Mouse (Mus musculus): ENCODE measurements around the gene Mrpl30.

Gene Mrpl30

GRCm38 (mm10) chr1:37890025-37890652 lies at the start of gene Mrpl30, which contains the start of gene Mitd1:
TSS of gene Mrpl30 (plus strand) at chr1:37890477.
TSS of gene Mitd1 (minus strand) at chr1:37890411.
- peak; percentile 90 for DNase-seq

- no peak for DNase-seq
Measured at GRCm38 (mm10) chr1:37846878-37847277, 43.4 kb upstream of the Mrpl30 start.

GRCm38 (mm10) chr1:37850696-37851095 lies 39.6 kb upstream of the Mrpl30 start:
- DNase-seq = no peak

DNA sequence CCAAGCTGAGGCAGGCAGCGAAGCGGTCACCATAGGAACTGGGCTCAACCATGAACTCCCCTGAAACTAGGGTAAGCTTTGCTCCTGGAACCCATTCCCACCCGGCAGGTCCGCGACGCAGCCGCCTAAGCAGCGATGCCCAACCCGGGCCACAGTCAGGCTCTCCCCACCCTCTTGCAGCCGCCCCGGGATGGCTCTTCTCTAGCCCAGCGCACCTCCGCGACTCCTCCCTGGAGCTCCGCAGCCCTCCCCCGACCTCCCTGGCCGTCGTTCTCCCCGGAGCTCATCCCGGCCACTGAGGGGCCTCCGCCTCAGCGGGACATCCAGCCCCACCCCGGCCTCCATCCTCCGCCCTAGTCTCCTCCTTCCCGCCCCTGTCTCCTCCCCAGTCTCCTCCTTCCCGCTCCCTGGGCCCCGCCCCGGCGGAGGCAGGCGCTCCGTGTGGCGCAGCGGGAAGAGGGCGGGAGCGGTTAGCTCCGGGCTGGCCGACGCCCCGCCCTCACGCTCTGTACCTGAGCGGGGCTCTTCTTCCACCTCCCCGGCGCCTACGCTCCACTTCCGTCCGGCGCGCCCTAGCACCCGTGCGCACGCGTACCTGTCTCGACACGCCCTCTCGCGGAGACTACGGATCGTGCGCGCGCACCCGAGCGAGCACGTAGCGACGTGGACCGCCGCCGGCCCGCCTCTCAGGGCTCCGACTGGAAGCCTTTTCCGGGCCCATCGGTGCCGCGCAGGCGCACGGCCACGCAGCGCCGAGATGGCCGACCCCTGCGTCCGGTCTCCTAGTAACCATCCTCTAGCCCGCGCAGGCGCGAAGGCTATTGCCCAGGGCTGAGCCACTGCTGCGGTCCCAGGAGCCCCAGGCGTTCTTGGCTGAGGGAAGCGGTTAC lies 25.5 kb upstream of the Mrpl30 start:
- peak; percentile 99 for DNase-seq

- DNase-seq = no peak
Measured at GRCm38 (mm10) chr1:37865401-37866215, 24.7 kb upstream of the Mrpl30 start.

DNA sequence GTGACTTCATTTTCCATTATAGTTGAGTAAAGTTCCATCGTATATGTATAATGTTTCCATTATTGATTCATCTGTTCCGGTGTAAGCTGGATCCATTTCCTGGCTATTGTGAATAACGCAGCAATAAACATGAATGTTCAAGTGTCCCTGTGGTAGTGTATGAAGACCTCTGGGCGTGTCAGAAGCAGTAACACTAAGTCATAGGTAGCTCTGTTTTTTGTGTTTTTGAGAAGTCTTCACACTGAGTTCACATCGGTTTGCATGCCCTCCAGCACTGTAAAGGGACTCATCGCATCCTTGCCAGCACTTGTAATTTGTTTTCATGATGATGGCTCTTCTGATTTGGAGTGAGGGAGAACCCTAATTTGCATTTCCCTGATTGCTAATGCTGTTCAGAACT lies 24.0 kb upstream of the Mrpl30 start, which contains the start of gene Tsga10:
Tsga10 (minus strand) TSS at position 144 of the 400 bp plus-strand sequence.
- DNase-seq = no peak

DNA sequence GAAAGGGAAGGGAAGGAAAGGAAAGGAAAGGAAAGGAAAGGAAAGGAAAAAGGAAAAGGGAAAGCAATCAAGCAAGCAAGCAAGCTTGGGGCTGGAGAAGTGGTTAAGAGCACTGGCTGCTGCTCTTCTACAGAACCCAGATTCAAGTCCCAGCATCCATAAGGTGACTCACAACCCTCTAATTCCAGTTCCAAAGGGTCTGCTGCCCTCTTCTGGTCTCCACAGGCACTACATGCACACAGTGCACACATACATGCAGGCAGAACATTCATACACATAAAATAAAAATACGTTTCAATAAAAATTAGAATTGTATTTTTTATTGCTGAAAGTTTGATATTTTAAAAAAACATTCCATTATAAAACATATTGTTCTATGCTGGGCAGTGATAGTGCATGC lies 23.2 kb upstream of the Mrpl30 start:
- DNase-seq = peak; percentile 58

DNA sequence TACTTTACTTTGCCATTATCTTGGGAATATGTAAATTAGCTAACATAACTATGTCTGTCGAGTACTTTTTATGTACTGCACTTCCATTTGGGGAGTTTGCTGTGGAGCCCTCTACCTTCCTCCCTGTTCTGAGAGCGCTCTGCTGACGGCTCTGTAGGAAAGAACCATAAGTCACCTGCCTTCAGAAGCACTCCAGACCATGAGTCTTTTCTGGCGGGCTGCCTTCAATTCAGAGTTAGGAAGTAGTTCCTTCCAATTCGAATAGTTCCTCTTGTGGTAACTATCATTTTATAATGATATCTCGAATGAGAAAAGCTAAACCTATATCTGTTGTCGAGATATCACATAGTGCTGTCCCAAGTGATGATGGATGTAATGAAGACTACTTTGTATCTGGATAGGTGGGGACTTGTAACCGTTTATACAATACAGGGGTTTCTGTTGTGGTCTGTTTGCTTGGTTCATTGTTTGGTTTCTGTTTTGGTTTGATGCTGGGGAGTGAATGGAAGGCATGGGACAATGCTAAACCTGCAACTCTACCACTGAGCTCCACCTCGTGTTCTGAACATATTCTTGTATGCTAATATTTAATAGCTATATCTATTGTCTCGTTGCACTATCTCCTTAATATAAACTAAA lies 22.5 kb upstream of the Mrpl30 start:
- no peak for DNase-seq

- no peak for DNase-seq
Measured at GRCm38 (mm10) chr1:37868640-37869039, 21.6 kb upstream of the Mrpl30 start.

DNA sequence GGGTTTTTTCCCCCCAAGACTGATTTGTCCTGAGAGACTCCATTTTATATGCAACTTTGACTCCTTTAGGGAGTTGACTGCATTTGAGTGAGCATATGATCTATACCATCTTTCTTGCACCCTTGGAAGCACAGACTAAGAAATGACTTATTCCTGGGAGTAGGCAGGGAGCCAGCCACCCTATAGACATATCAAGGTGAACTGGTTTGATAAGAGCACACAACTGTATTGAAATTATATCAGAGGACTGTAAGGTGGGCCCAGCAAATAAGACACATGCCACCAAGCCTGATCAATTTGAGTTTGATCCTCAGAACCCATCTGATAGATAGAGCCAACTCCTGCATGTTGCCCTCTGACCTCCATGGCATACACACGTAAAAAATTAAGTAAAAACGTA lies 20.9 kb upstream of the Mrpl30 start:
- no peak for DNase-seq

DNA sequence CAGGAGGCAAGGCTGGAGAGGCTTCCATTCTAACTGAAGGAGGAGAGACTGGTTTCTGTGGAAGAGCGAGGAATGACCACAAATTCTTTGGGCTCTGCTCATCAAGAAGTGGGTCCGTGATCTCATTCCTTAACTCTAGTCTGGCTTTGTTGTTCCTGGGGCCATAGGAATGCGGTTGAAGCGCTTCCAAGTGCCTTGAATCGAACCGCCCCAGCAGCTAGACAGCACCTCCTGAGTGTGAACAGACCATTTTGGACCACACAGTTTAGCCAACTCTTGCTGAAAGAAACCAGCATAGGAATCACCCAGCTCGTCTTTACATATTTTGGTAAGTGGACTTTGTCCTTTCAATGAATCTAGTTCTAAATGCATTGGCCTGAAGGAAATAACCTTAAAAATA lies 18.6 kb upstream of the Mrpl30 start, which contains the start of gene Lipt1:
Lipt1 (plus strand) TSS at position 35 of the 400 bp plus-strand sequence.
- DNase-seq = no peak

DNA sequence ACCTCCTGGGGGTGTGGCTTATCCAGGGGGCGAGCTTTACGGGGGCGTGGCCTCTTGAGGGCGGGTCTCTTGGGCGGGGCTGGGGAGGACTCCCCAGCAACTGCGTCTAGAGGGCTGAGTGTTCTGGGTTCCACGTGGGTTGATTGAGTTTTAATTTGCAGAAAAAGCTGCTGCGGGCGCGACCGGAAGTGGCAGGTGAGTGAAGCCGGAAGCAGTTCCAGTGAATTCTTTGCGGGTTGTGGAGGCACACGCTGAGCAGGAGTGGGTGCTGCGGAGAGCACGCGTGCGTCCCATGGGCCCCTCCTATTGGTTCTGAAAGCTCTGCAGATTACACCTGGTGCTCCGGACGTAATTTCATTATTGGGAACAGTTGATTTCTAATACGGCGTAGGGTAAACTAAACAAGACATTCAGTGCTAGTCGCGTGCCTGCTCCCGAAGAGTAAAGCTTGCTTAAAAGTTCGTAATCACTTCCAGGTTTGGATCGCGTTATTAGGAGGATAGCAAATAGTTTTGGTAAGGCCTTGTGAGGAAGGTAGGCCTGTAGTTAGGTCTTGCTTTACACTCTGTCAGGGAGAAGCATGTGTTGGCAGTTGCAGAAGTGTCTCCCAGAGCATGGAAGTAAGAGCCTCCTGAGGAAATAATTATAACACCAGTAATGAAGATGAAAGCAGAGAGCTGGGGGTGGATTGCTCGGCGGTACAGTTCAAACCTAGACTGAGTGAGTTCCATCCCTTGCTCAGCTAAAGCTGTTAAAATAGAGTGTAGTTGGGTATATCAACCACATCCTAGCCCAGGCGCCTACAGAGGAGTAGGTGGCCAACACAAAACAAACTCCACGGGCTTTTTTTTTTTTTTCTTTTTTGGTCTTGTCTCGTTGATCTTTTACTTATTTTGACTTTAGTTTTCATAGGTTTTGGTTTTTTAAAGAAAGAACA lies 17.9 kb upstream of the Mrpl30 start:
- DNase-seq = peak; percentile 81

DNA sequence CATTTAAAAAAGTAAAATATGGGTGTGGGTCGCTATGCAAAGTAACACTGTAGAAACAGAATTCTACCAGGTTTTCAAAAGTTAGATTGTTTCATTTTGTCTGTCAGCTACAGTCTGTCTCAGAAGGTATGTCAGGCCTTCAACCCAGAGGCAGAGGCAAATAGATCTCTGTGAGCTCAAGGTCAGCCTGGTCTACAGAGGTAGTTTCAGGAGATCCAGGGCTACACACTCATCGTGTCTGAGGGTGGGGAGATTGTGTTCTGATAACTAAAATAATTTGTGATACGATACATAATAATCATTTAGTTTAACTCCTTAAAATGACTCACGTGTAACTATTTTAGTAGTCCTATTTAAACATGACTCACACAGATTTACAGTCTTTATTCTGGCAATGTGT lies 17.1 kb upstream of the Mrpl30 start:
- DNase-seq = no peak

- DNase-seq = no peak
Measured at GRCm38 (mm10) chr1:37877736-37878460, 12.4 kb upstream of the Mrpl30 start.

- no peak for DNase-seq
Measured at GRCm38 (mm10) chr1:37883411-37883810, 6.9 kb upstream of the Mrpl30 start.

GRCm38 (mm10) chr1:37884451-37884850 lies 5.8 kb upstream of the Mrpl30 start:
- DNase-seq = no peak

DNA sequence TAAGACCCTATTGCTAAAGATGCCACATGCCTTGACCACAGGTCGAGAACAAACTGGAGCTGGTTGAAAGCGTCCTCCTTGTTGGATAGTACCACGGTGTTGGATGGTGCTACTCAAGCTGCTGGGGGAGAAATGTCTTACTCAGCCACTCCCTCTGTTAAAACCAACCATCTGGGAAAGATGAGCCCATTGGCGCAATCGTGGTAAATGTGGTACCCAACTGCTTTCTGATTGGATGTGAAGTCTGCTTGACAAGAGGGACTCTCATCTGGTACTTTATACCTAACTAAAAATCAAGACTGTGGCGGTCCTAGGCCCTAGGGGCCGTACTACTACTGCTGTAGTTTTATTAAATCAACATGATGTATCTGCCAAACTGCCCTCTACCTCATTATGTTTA lies 1.1 kb upstream of the Mrpl30 start:
- DNase-seq = no peak

GRCm38 (mm10) chr1:37891400-37891799 lies 1.1 kb downstream of the Mrpl30 start:
- DNase-seq = no peak

DNA sequence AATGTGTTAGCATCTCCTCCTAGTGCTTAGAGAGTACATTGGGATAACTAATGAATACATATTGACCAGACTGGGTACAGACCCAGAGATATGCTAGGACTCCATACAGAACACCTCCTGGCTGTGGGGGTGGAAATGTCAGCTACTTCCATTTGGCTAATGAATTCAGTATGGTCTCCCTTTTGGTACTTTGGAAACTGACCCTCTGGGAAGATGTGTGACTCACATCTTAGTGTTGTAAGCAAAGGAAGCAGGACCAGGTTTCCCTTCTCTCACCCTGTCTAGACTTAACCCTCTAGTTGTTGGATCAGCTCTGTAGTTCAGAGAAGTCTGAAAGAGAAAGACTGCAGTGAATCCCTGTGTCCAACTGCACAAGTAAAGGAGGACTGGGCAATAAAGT lies 4.3 kb downstream of the Mrpl30 start:
- DNase-seq = no peak

DNA sequence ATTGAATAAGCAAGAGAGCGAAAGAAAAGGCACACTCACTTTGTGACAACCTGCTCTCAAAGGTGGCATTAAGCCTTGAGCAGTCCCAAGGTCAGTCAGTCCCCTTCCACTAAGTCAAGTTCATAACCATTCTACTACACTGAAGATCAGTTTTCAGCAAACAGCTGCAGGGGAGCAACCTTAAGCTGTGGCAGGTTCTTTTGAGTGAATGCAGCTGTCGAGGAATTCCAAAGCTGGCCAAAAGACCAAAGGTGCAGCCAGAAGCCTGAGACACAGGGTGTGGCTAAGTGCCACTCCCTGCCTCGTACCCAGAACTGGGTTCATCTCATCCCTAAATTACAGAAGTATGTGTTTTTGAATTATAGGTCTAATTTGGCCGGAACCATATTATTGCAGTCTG lies 9.5 kb downstream of the Mrpl30 start:
- DNase-seq = no peak

DNA sequence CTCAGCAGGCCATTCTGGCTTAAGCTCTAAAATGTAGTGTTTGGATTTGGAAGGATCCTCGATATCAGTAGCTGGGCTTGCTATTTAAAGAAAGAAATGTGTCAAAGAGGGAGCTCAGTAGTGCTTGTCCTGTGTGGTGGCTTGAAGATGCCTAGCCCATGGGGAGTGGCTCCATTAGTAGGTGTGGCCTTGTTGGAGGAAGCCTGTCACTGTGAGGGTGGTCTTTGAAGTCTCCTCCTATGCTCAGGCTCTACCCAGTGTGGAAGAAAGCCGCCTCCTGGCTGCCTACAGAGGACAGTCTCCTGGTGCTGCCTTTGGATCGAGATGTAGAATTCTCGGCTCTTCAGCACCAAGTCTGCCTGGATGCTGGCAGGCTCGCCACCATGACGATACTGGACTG lies 10.0 kb downstream of the Mrpl30 start:
- DNase-seq = no peak
